Mouse (Mus musculus): ENCODE results near the gene Krt8. TPM values are rescaled to one million over a fixed set of nuclear protein-coding genes. Genes with fewer than 3 reads are reported as not detected.
A peak's percentile ranks its signal among the peaks of the same experiment; 100 is the strongest.

The Krt8 gene
- polyA plus RNA-seq, 1 experiment: not detected

- Histone ChIP-seq H3K36me3 (replicated peaks; ENCODE audit: low read length) (no peaks in the 10 kb centered on the region), H3K27me3 (replicated peaks) (peaks cover 32% of the 10 kb centered on the region), H3K4me1 (peaks cover 61% of the 10 kb centered on the region), H3K4me3 (replicated peaks) (peak overlapping the region; percentile 90), H3K9me3 (no peaks in the 10 kb centered on the region)
- TF ChIP-seq FLI1 (IDR thresholded peaks at IDR 0.05; ENCODE audit: low read length) (no peak), GATA1 (IDR thresholded peaks at IDR 0.05; ENCODE audit: borderline replicate concordance, low read length) (no peak)
Observed at GRCm38 (mm10) chr15:101977043-101977726, 27.1 kb downstream of the Krt8 start.

GRCm38 (mm10) chr15:101976641-101977040, 27.6 kb downstream of the Krt8 start:
- Histone ChIP-seq H3K27me3 (replicated peaks) (peaks cover 37% of the 10 kb centered on the region), H3K4me1 (peaks cover 67% of the 10 kb centered on the region), H3K9me3 (no peaks in the 10 kb centered on the region), H3K36me3 (replicated peaks; ENCODE audit: low read length) (no peaks in the 10 kb centered on the region), H3K4me3 (replicated peaks) (peak overlapping the region; percentile 90)
- TF ChIP-seq GATA1 (IDR thresholded peaks at IDR 0.05; ENCODE audit: borderline replicate concordance, low read length): no peak
- TF ChIP-seq FLI1 (IDR thresholded peaks at IDR 0.05; ENCODE audit: low read length): no peak

- Histone ChIP-seq H3K4me3 (replicated peaks) (no peak overlapping the region), H3K36me3 (replicated peaks; ENCODE audit: low read length) (no peaks in the 10 kb centered on the region), H3K27me3 (replicated peaks) (peaks cover 42% of the 10 kb centered on the region), H3K4me1 (peaks cover 65% of the 10 kb centered on the region), H3K9me3 (no peaks in the 10 kb centered on the region)
- no peak for TF ChIP-seq FLI1 (IDR thresholded peaks at IDR 0.05; ENCODE audit: low read length)
- TF ChIP-seq GATA1 (IDR thresholded peaks at IDR 0.05; ENCODE audit: borderline replicate concordance, low read length): no peak
Observed at GRCm38 (mm10) chr15:101976023-101976422, 28.3 kb downstream of the Krt8 start.

GRCm38 (mm10) chr15:101974083-101974845, 30.0 kb downstream of the Krt8 start:
- H3K4me3 ChIP-seq (replicated peaks): no peak overlapping the region

GRCm38 (mm10) chr15:101973414-101974077, 30.7 kb downstream of the Krt8 start:
- TF ChIP-seq GATA1 (IDR thresholded peaks at IDR 0.05; ENCODE audit: borderline replicate concordance, low read length) (no peak), FLI1 (IDR thresholded peaks at IDR 0.05; ENCODE audit: low read length) (no peak)
- peaks cover 53% of the 10 kb centered on the region for H3K4me1 ChIP-seq
- H3K4me3 ChIP-seq (replicated peaks): peak overlapping the region; percentile 77
- peaks cover 53% of the 10 kb centered on the region for H3K27me3 ChIP-seq (replicated peaks)
- no peaks in the 10 kb centered on the region for H3K36me3 ChIP-seq (replicated peaks; ENCODE audit: low read length)
- no peaks in the 10 kb centered on the region for H3K9me3 ChIP-seq

More at GRCm38 (mm10) chr15:101974083-101974845, 30.0 kb downstream of the Krt8 start:
- Histone ChIP-seq H3K36me3 (replicated peaks; ENCODE audit: low read length) (no peaks in the 10 kb centered on the region), H3K4me1 (peaks cover 57% of the 10 kb centered on the region), H3K27me3 (replicated peaks) (peaks cover 48% of the 10 kb centered on the region), H3K9me3 (no peaks in the 10 kb centered on the region)
- no peak for TF ChIP-seq GATA1 (IDR thresholded peaks at IDR 0.05; ENCODE audit: borderline replicate concordance, low read length)
- no peak for TF ChIP-seq FLI1 (IDR thresholded peaks at IDR 0.05; ENCODE audit: low read length)

- Histone ChIP-seq H3K4me1 (peaks cover 25% of the 10 kb centered on the region), H3K4me3 (replicated peaks) (no peak overlapping the region), H3K36me3 (replicated peaks; ENCODE audit: low read length) (no peaks in the 10 kb centered on the region), H3K27me3 (replicated peaks) (peaks cover 69% of the 10 kb centered on the region), H3K9me3 (no peaks in the 10 kb centered on the region)
- TF ChIP-seq GATA1 (IDR thresholded peaks at IDR 0.05; ENCODE audit: borderline replicate concordance, low read length) (no peak), FLI1 (IDR thresholded peaks at IDR 0.05; ENCODE audit: low read length) (no peak)
Observed at GRCm38 (mm10) chr15:101970536-101970935, 33.7 kb downstream of the Krt8 start.

GRCm38 (mm10) chr15:101966808-101967207, 37.5 kb downstream of the Krt8 start:
- Histone ChIP-seq H3K4me3 (replicated peaks) (no peak overlapping the region), H3K9me3 (no peaks in the 10 kb centered on the region), H3K36me3 (replicated peaks; ENCODE audit: low read length) (no peaks in the 10 kb centered on the region), H3K4me1 (peaks cover 4% of the 10 kb centered on the region), H3K27me3 (replicated peaks) (peaks cover 64% of the 10 kb centered on the region)
- TF ChIP-seq GATA1 (IDR thresholded peaks at IDR 0.05; ENCODE audit: borderline replicate concordance, low read length) (no peak), FLI1 (IDR thresholded peaks at IDR 0.05; ENCODE audit: low read length) (no peak)

GRCm38 (mm10) chr15:101958891-101959290, 45.4 kb downstream of the Krt8 start:
- Histone ChIP-seq H3K36me3 (replicated peaks; ENCODE audit: low read length) (no peaks in the 10 kb centered on the region), H3K9me3 (no peaks in the 10 kb centered on the region), H3K4me1 (no peaks in the 10 kb centered on the region), H3K4me3 (replicated peaks) (no peak overlapping the region), H3K27me3 (replicated peaks) (peaks cover 54% of the 10 kb centered on the region)
- TF ChIP-seq FLI1 (IDR thresholded peaks at IDR 0.05; ENCODE audit: low read length) (no peak), GATA1 (IDR thresholded peaks at IDR 0.05; ENCODE audit: borderline replicate concordance, low read length) (no peak)

GRCm38 (mm10) chr15:101954187-101954586, 50.1 kb downstream of the Krt8 start, which contains the start of gene Krt78:
Gene Krt78 (minus strand): TSS chr15:101954287.
- Histone ChIP-seq H3K4me1 (peaks cover 10% of the 10 kb centered on the region), H3K27me3 (replicated peaks) (peaks cover 72% of the 10 kb centered on the region), H3K4me3 (replicated peaks) (no peak within 1 kb of the TSS), H3K36me3 (replicated peaks; ENCODE audit: low read length) (no peaks in the 10 kb centered on the region), H3K9me3 (no peaks in the 10 kb centered on the region)
- TF ChIP-seq GATA1 (IDR thresholded peaks at IDR 0.05; ENCODE audit: borderline replicate concordance, low read length) (no peak), FLI1 (IDR thresholded peaks at IDR 0.05; ENCODE audit: low read length) (no peak)

All from megakaryocyte, embryonic 14.5 days (primary cell).